Mouse (Mus musculus): Measurements from ENCODE around the gene Zxdc. TPM values are rescaled to one million over a fixed set of nuclear protein-coding genes. Genes with fewer than 3 reads are reported as not detected.

Gene Zxdc
- polyA plus RNA-seq (2015; fragmentation: Nextera tagmentation; extraction: Ambion mirVana), result 3.4 and 3.7 TPM in 2 replicates

GRCm38 (mm10) chr6:90368976-90369724 is at the start of gene Zxdc:
Zxdc (plus strand) TSS chr6:90369492.

GRCm38 (mm10) chr6:90324991-90325390 is 44.3 kb upstream of the Zxdc start, which contains the start of gene Chst13:
Chst13 (minus strand) TSS chr6:90325185.

GRCm38 (mm10) chr6:90332561-90333425 is 36.5 kb upstream of the Zxdc start, which contains the start of gene Uroc1:
Uroc1 (plus strand) TSS chr6:90333284.

GRCm38 (mm10) chr6:90428380-90428974 is 59.2 kb downstream of the Zxdc start, which contains the start of gene Cfap100:
Cfap100 (minus strand) TSS chr6:90428797.

Other genes starting within 250 kb of the Zxdc start
- not detected in 2 replicates for gene Vmn1r51, start 246.9 kb upstream of the Zxdc start, polyA plus RNA-seq (2015; fragmentation: Nextera tagmentation; extraction: Ambion mirVana)
- not detected in 2 replicates for gene Vmn1r52, start 194.7 kb upstream of the Zxdc start, polyA plus RNA-seq (2015; fragmentation: Nextera tagmentation; extraction: Ambion mirVana)
- not detected in 2 replicates for gene V1ra8, start 166.7 kb upstream of the Zxdc start, polyA plus RNA-seq (2015; fragmentation: Nextera tagmentation; extraction: Ambion mirVana)
- not detected in 2 replicates for gene Vmn1r53, start 145.1 kb upstream of the Zxdc start, polyA plus RNA-seq (2015; fragmentation: Nextera tagmentation; extraction: Ambion mirVana)
- gene Vmn1r54, start 123.2 kb upstream of the Zxdc start, polyA plus RNA-seq (2015; fragmentation: Nextera tagmentation; extraction: Ambion mirVana), result not detected in 2 replicates
- not detected in 2 replicates for gene BC048671, start 68.3 kb upstream of the Zxdc start, polyA plus RNA-seq (2015; fragmentation: Nextera tagmentation; extraction: Ambion mirVana)
- 0.94 and 1.9 TPM in 2 replicates for gene Chst13, start 44.3 kb upstream of the Zxdc start, polyA plus RNA-seq (2015; fragmentation: Nextera tagmentation; extraction: Ambion mirVana)
- gene Uroc1, start 36.2 kb upstream of the Zxdc start, polyA plus RNA-seq (2015; fragmentation: Nextera tagmentation; extraction: Ambion mirVana), result not detected in 2 replicates
- gene Cfap100, start 59.3 kb downstream of the Zxdc start, polyA plus RNA-seq (2015; fragmentation: Nextera tagmentation; extraction: Ambion mirVana), result 0.04 and 0.26 TPM in 2 replicates
- 0.59 and 0.89 TPM in 2 replicates for gene Klf15, start 93.1 kb downstream of the Zxdc start, polyA plus RNA-seq (2015; fragmentation: Nextera tagmentation; extraction: Ambion mirVana)
- 0.60 and 1.4 TPM in 2 replicates for gene Aldh1l1, start 116.9 kb downstream of the Zxdc start, polyA plus RNA-seq (2015; fragmentation: Nextera tagmentation; extraction: Ambion mirVana)
- 36.4 and 39.2 TPM in 2 replicates for gene Slc41a3, start 235.2 kb downstream of the Zxdc start, polyA plus RNA-seq (2015; fragmentation: Nextera tagmentation; extraction: Ambion mirVana)